Mouse (Mus musculus): ENCODE measurements around the gene Dnmt3l. TPM values are rescaled to one million over a fixed set of nuclear protein-coding genes. Genes with fewer than 3 reads are reported as not detected.
A peak's percentile ranks its signal among the peaks of the same experiment; 100 is the strongest.

Gene Dnmt3l
- not detected in 2 replicates for polyA plus RNA-seq (2014; fragmentation: Nextera tagmentation; extraction: Ambion mirVana)

DNA sequence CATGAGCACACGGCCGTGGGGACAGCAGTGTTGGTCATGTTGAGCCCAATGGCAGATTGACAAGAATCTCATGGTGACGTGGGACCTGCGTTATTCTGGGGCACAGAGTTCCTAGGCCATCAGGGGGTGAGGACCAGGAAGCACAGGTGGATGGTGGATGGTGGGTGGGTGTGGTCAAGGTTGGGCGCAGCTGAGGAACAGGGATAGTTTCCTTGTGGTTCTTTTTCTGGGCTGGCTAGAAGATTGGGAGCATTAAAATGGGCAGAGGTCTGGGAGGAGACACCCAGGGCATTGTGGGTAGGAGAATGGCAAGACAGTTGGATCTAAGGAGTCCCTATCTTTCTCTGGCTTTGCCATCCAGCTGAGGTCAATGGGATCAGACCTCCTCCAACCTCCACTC, at the start of gene Dnmt3l:
Gene Dnmt3l (plus strand): TSS at position 301 of the 400 bp plus-strand sequence.
- Histone ChIP-seq H3K36me3 (replicated peaks; ENCODE audit: control insufficient read depth, insufficient read depth) (no peaks in the 10 kb centered on the region), H3K4me2 (replicated peaks) (no peak within 1 kb of the TSS), H3K27ac (no peak within 1 kb of the TSS), H3K4me3 (replicated peaks; ENCODE audit: low read length) (no peak within 1 kb of the TSS), H3K9me3 (ENCODE audit: control insufficient read depth, low read length) (no peaks in the 10 kb centered on the region), H3K9ac (no peak within 1 kb of the TSS), H3K4me1 (replicated peaks; ENCODE audit: control insufficient read depth, insufficient read depth, low read length) (no peaks in the 10 kb centered on the region; the same call in 1 of the 2 replicates), H3K27me3 (ENCODE audit: control insufficient read depth, insufficient read depth, low read length) (no peaks in the 10 kb centered on the region)
- ATAC-seq (ENCODE audit: low FRiP score): no peak
- 94% methylated on average over 5 of the region's 5 CpGs for WGBS
- no peak for DNase-seq (ENCODE audit: low spot score)

DNA sequence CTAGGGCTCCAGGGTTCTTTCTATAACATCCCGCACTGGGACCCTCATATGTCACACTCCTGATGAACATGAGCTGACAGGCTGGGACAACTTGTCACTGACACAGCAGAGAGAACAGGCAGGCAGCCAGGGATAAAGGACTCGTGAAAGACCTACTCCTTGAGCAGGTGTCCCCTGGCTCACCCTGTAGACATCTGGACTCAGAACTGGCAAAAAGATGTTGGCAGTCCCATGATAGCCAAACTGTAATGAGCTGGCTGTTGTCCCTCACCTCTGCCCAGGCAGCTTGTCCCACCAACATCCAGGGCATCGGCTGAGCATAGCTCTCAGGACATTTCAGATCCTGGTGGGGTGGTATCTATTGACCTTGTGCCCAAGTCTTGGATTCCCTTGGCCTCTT, 46.1 kb upstream of the Dnmt3l start:
- H3K27me3 ChIP-seq (ENCODE audit: control insufficient read depth, insufficient read depth, low read length): no peaks in the 10 kb centered on the region
- H3K9me3 ChIP-seq (ENCODE audit: control insufficient read depth, low read length): no peaks in the 10 kb centered on the region
- ATAC-seq (ENCODE audit: low FRiP score): no peak
- DNase-seq (ENCODE audit: low spot score): no peak
- H3K4me1 ChIP-seq (replicated peaks; ENCODE audit: control insufficient read depth, insufficient read depth, low read length): no peaks in the 10 kb centered on the region
- no peak overlapping the region for H3K9ac ChIP-seq
- no peak overlapping the region for H3K4me3 ChIP-seq (replicated peaks; ENCODE audit: low read length)
- WGBS: 90% methylated on average over 3 of the region's 3 CpGs
- no peak overlapping the region for H3K27ac ChIP-seq
- H3K36me3 ChIP-seq (replicated peaks; ENCODE audit: control insufficient read depth, insufficient read depth): peaks cover 98% of the 10 kb centered on the region
- no peak overlapping the region for H3K4me2 ChIP-seq (replicated peaks)

DNA sequence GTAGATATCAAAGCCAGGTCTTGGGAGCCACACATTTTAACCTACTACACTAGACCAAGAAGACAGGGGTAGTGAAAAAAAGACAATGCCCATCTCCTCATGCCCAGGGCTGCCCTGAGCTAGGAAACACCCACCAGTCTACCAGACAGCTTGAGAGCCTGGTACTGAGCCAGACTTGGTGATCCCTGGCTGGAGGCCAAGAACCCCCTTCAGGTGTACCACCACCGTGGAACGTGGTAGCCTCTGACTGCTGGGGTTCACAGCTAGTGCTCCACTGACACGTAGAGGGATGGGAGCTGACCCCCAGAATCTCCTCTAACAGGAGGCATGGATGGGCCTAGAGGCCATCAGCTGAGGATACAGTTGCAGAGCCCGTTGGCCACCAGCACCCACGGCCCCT, 41.5 kb upstream of the Dnmt3l start:
- ATAC-seq (ENCODE audit: low FRiP score) (no peak), DNase-seq (ENCODE audit: low spot score) (no peak)
- H3K36me3 ChIP-seq (replicated peaks; ENCODE audit: control insufficient read depth, insufficient read depth): peaks cover 75% of the 10 kb centered on the region
- WGBS: 93% methylated on average over 5 of the region's 5 CpGs
- H3K27me3 ChIP-seq (ENCODE audit: control insufficient read depth, insufficient read depth, low read length): no peaks in the 10 kb centered on the region
- H3K4me1 ChIP-seq (replicated peaks; ENCODE audit: control insufficient read depth, insufficient read depth, low read length): no peaks in the 10 kb centered on the region
- H3K9me3 ChIP-seq (ENCODE audit: control insufficient read depth, low read length): no peaks in the 10 kb centered on the region
- no peak overlapping the region for H3K27ac ChIP-seq
- no peak overlapping the region for H3K4me3 ChIP-seq (replicated peaks; ENCODE audit: low read length)
- no peak overlapping the region for H3K4me2 ChIP-seq (replicated peaks)
- H3K9ac ChIP-seq: no peak overlapping the region

DNA sequence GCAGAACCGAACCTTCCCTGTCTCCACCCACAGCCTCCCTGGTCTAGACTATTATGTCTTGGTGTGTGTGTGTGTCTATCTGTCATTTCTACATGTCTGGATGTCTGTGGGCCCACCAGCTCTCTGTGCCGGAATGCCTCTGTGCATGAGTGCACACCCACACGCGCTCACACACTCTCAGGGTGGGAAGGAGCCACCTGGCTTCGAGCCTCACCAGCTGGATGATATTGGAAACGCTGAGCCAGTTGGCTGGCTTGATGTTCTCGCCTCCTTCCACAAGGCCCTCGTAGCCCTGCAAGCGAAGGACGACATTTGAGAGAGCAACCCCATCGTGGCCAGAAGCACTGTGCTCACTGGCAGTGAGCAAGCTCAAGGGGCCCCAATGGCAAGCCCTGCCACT, 40.0 kb upstream of the Dnmt3l start:
- H3K27ac ChIP-seq: no peak overlapping the region
- H3K36me3 ChIP-seq (replicated peaks; ENCODE audit: control insufficient read depth, insufficient read depth): peaks cover 59% of the 10 kb centered on the region
- no peaks in the 10 kb centered on the region for H3K27me3 ChIP-seq (ENCODE audit: control insufficient read depth, insufficient read depth, low read length)
- DNase-seq (ENCODE audit: low spot score) (no peak), ATAC-seq (ENCODE audit: low FRiP score) (no peak)
- H3K4me1 ChIP-seq (replicated peaks; ENCODE audit: control insufficient read depth, insufficient read depth, low read length): peaks cover 3% of the 10 kb centered on the region; the same call in 1 of the 2 replicates
- no peak overlapping the region for H3K9ac ChIP-seq
- no peaks in the 10 kb centered on the region for H3K9me3 ChIP-seq (ENCODE audit: control insufficient read depth, low read length)
- no peak overlapping the region for H3K4me3 ChIP-seq (replicated peaks; ENCODE audit: low read length)
- WGBS: 90% methylated on average over 11 of the region's 11 CpGs
- H3K4me2 ChIP-seq (replicated peaks): no peak overlapping the region

DNA sequence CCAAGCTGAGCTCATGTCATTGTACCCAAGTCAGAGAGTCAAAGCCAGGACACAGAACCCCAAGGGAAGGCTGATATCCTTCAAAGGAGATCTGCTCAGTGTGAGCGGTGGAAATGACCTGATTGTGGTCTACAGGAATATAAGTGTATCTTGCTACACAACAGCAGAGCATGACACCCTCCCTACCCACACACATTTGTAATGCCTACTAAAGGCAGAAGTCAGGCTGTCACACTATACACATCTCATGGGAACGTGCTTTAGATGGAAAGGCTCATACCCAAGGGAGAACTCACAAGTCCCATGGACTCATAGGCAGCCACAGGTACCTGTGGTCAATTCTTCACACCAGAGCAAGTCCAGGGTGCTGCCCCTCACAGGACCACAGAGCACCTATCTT, 39.4 kb upstream of the Dnmt3l start:
- Histone ChIP-seq H3K4me3 (replicated peaks; ENCODE audit: low read length) (no peak overlapping the region), H3K9me3 (ENCODE audit: control insufficient read depth, low read length) (no peaks in the 10 kb centered on the region), H3K27ac (no peak overlapping the region), H3K9ac (no peak overlapping the region), H3K4me2 (replicated peaks) (no peak overlapping the region), H3K27me3 (ENCODE audit: control insufficient read depth, insufficient read depth, low read length) (no peaks in the 10 kb centered on the region), H3K36me3 (replicated peaks; ENCODE audit: control insufficient read depth, insufficient read depth) (peaks cover 54% of the 10 kb centered on the region), H3K4me1 (replicated peaks; ENCODE audit: control insufficient read depth, insufficient read depth, low read length) (peaks cover 6% of the 10 kb centered on the region; the same call in 1 of the 2 replicates)
- DNase-seq (ENCODE audit: low spot score) (no peak), ATAC-seq (ENCODE audit: low FRiP score) (no peak)
- WGBS: 95% methylated on average over 2 of the region's 2 CpGs

DNA sequence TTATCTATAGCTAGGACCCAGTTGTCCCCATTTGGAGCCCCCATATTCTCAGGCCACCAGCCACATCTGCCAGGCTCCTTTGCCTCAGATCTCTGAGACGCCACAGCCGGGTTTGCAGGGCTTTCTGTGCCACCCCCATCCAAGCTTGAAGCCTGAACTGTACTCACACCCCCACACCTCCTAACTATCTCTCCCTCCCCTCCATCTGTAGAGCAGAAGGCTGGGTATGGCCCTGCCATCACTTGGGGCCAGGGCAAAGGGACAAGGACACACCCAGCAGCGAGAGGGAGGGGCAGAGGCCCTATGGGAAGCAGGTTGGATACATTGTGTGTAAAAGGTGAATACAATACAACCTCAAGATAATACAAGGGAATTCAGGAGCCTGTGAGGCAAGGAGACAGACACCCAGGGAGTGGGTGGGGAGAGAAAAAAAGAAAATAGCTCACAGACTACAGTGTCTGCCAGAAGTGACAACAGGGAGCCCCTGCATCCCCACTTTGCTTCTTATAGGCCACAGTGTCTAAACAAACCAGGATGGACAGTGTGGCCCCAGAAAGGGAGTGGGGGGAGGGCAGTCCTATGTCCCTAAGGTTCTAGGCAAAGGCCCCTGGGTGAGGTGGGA, 37.2 kb upstream of the Dnmt3l start:
- ATAC-seq (ENCODE audit: low FRiP score): no peak
- H3K9me3 ChIP-seq (ENCODE audit: control insufficient read depth, low read length): no peaks in the 10 kb centered on the region
- no peaks in the 10 kb centered on the region for H3K27me3 ChIP-seq (ENCODE audit: control insufficient read depth, insufficient read depth, low read length)
- H3K4me2 ChIP-seq (replicated peaks): no peak overlapping the region
- H3K9ac ChIP-seq: no peak overlapping the region
- no peak overlapping the region for H3K27ac ChIP-seq
- peaks cover 31% of the 10 kb centered on the region for H3K36me3 ChIP-seq (replicated peaks; ENCODE audit: control insufficient read depth, insufficient read depth)
- WGBS: 85% methylated on average over 3 of the region's 3 CpGs
- H3K4me3 ChIP-seq (replicated peaks; ENCODE audit: low read length): no peak overlapping the region
- no peak for DNase-seq (ENCODE audit: low spot score)
- H3K4me1 ChIP-seq (replicated peaks; ENCODE audit: control insufficient read depth, insufficient read depth, low read length): peaks cover 21% of the 10 kb centered on the region

DNA sequence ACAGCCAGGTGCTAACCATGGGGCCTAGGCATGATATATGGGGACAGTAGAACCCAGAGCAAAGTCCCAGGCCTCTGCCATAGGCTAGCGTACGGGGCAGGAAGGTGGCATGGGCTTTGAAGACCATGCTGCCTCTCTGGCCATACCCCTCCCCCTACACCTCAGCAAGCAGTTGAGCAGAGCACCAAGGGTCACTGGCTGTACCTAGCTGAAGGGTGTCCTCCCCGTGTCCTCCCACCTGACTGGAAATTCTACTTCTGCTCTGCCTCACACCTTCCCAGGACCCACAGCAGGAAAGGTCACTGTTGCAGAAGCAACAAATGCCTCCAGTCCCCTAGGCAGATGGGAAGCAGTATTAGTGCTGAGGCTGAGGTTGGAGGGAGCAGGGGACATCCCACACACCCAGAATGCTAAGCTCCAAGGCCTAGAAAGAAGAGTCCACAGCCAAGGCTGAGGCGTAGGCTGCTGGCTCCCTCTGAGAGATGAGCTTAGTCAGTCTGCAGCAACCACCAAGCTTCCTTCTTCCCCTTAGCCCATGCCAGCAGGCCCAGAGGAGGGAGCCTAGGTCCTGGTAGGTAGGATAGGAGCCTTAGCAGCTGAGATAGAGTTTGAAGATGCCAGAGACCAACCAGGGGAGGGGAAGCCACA, 35.8 kb upstream of the Dnmt3l start:
- peaks cover 21% of the 10 kb centered on the region for H3K4me1 ChIP-seq (replicated peaks; ENCODE audit: control insufficient read depth, insufficient read depth, low read length)
- H3K36me3 ChIP-seq (replicated peaks; ENCODE audit: control insufficient read depth, insufficient read depth): peaks cover 18% of the 10 kb centered on the region
- H3K9ac ChIP-seq: no peak overlapping the region
- no peak overlapping the region for H3K4me2 ChIP-seq (replicated peaks)
- no peak overlapping the region for H3K4me3 ChIP-seq (replicated peaks; ENCODE audit: low read length)
- no peaks in the 10 kb centered on the region for H3K27me3 ChIP-seq (ENCODE audit: control insufficient read depth, insufficient read depth, low read length)
- H3K9me3 ChIP-seq (ENCODE audit: control insufficient read depth, low read length): no peaks in the 10 kb centered on the region
- 91% methylated on average over 4 of the region's 4 CpGs for WGBS
- ATAC-seq (ENCODE audit: low FRiP score) (no peak), DNase-seq (ENCODE audit: low spot score) (no peak)
- no peak overlapping the region for H3K27ac ChIP-seq

DNA sequence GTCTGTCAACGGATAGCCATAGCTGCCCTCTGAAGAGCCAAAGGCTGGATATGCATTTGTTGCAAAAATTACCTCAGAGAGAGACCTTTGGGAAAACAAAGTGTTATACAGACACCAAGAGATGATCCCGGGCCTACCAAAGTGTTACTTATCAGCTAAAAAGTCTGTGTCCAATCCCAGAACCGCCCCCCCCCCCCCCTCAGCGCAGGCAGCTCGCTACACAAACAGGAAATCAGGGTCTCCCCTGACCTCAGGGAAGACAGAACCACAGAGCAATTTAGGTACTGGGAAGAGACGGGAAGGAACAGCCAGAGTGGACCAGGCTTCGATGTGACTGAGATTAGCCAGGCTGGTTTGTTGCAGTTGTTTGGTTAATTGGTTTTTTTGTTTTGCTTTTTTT, 34.5 kb upstream of the Dnmt3l start:
- Histone ChIP-seq H3K9ac (no peak overlapping the region), H3K4me3 (replicated peaks; ENCODE audit: low read length) (no peak overlapping the region), H3K4me2 (replicated peaks) (0 out of 2 replicates have a peak overlapping the region, but pooled peaks have one; percentile 13), H3K36me3 (replicated peaks; ENCODE audit: control insufficient read depth, insufficient read depth) (peaks cover 8% of the 10 kb centered on the region; the same call in 1 of the 2 replicates), H3K9me3 (ENCODE audit: control insufficient read depth, low read length) (no peaks in the 10 kb centered on the region), H3K4me1 (replicated peaks; ENCODE audit: control insufficient read depth, insufficient read depth, low read length) (peaks cover 21% of the 10 kb centered on the region), H3K27me3 (ENCODE audit: control insufficient read depth, insufficient read depth, low read length) (no peaks in the 10 kb centered on the region), H3K27ac (no peak overlapping the region)
- ATAC-seq (ENCODE audit: low FRiP score) (no peak), DNase-seq (ENCODE audit: low spot score) (no peak)
- 55% methylated on average over 7 of the region's 7 CpGs for WGBS

DNA sequence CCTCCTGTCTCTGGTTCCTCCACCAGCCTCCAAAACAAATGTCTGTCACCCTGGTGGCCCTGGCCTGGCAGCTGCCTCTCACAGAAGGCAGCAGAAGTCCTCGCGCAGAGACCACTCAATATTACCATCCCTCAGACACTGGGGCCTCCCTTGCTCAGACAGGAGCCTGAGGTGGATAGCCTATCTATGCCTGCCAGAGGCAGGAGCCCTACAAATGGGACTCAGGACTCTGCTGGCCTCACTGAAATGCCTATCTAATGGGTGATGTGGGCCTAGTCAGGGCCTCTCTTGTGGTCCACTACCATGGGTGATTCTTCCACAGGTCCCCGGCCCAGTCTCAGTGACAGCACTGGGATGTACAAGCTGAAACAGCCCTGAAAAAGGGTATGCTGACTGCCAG, 33.6 kb upstream of the Dnmt3l start:
- no peak for DNase-seq (ENCODE audit: low spot score)
- Histone ChIP-seq H3K4me3 (replicated peaks; ENCODE audit: low read length) (peak overlapping the region; percentile 77; the same call in 1 of the 2 replicates), H3K9ac (peak overlapping the region; percentile 87), H3K4me2 (replicated peaks) (peak overlapping the region; percentile 83), H3K27ac (no peak overlapping the region), H3K4me1 (replicated peaks; ENCODE audit: control insufficient read depth, insufficient read depth, low read length) (peaks cover 21% of the 10 kb centered on the region), H3K36me3 (replicated peaks; ENCODE audit: control insufficient read depth, insufficient read depth) (no peaks in the 10 kb centered on the region), H3K27me3 (ENCODE audit: control insufficient read depth, insufficient read depth, low read length) (no peaks in the 10 kb centered on the region), H3K9me3 (ENCODE audit: control insufficient read depth, low read length) (no peaks in the 10 kb centered on the region)
- WGBS: 85% methylated on average over 3 of the region's 3 CpGs
- no peak for ATAC-seq (ENCODE audit: low FRiP score)

Data from hindbrain, embryonic 14.5 days (tissue).